Mouse (Mus musculus) ovary, postnatal 14 days (tissue): Measurements from ENCODE around the gene Cdh11.

ENCODE experiments used
- DNase-seq: peaks from one replicate; pipeline ENCODE4 v3.0.0; 2022; ENCODE audit warnings: low spot score

Gene Cdh11

DNA sequence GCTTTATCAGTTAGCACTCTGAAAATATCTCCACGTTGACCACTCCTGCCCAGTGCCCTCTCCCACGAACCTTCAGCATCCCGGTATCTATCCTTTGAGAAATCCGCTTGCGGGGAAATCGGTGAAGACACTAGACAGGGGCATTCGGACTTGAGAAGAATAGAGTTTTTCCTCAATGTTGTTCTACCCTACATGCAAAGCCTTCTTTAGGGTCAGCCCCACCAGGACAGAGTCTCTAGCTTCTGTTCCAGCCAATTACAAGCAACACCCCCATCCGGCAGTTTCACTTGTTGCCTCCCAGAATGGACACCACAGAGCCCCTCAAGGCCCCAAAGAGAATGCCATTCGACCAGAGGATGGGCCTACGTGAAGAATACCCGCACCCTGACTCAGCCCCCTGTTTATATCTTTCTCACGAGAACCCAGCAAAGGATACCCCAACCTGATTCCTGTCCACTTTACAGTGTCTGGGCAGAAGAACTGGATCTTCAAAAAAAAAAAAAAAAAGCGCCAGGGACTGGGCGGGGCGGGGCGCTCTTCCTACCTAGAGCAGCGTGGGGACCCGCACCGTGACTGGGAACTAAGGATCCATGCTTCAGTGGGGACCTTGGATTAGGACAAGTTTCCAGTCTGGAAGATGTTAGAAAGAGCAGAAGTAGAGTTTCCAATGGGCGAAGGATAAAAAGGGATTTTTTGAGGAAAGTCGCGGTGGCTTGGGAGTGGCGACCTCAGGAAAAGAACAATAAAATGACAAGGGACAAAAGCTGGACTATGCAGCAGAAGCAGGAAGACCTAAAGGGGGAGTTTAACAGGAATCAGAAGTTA lies at the start of gene Cdh11:
Gene Cdh11, minus strand, starts transcription at position 51 of the 825 bp plus-strand sequence.
- no peak for DNase-seq

GRCm38 (mm10) chr8:102813959-102814358 lies 28.5 kb upstream of the Cdh11 start:
- DNase-seq = no peak

DNA sequence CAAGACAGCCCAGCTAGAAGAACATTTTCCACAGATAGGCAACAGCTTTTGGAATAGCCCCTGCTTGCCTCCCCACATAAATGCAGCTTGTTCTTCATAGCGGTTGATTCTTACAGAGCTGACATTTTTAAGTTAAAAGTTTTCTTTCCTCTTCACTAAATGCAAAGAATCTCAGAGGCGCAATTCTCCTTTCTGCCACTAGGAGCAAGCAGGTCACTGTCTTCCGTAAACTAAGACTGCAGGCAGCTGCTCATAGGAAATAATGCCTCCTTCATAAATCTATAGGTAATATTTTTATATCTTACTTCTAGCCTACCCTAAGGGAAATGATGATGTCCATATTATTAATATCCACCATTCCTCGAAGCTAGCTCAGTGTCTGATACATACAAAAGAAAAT lies 4.9 kb upstream of the Cdh11 start:
- peak; percentile 23 for DNase-seq

DNA sequence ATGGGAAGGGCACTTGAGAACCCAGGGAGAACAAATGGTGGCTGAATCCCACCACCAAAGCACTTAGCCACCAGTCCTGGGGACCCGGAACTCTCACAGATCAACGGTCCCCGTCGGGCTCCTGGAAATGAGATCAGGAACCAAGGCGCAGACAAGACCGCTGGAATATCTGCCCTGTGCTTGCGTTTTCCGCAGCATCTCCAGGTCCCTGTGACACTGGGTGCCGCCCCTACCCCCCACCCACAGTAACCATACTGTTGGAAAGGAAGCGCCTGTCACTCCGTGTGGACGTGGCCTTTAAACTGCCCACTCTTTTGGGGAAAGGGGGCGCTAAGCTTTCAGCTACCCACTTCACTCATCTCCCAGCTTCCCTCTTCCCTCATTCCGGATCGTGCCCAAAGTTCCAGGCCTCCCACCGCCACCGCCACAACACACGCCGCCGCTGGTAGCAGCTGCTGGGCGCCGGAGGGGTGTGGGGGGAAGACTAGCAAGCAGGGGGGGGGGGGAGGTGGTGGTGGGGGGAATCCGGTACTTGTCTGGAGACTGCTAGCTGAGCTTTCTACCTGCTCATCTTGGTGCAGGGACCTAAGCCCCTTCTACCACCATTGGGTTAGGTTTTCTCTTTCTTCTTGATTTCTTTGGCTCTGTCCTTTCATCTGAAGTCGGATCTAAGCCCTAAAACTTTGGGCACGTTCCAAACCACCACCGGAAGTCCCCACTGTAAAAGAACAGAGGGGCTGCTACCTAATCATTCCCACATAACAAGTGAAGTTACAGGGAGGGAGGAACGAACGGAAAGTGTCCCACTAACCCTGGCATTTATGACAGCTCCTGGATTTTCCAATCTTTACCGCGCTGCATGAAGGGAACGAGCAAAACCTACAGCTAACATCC lies 1.3 kb upstream of the Cdh11 start:
- peak; percentile 11 for DNase-seq

- peak; percentile 51 for DNase-seq
Measured at GRCm38 (mm10) chr8:102784835-102785455, 497 bp downstream of the Cdh11 start.

DNA sequence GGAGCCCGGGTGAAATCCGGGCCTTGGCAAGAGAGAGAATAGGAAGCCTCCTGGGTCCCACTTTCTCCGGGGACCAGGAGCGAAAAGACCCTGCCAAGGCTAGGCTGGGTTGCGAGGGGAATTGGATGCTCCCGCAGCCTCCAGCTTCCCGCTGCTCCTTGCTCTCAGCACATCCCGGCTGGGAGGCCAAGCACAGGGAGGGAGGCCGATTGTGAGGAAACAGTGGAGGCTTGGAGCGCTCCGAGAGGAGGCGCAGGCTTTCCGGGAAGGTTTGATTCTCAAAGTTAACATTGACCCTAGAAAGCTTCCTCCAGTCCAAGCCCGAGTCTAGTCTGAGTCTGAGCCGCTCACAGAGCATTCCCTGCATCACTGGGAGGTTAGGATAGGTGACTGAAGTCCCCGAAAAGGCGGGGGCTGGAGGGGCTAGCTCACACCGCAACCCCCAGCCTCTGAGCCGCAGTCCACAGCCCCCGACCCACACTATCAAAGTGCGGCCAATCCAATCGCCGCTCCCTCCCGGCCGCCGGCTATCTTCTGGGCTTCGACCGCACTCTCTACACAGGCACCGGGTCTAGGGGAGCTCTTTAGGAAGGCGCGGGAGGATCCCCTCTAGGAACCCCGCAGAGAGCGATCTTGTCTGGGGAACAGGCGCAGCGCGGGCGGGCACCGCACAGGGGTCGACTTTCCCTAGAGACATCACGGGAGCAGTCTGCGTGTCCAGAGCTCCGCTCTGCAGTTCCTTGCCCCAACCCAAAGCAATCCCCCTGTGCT lies 1.4 kb downstream of the Cdh11 start:
- peak; percentile 16 for DNase-seq

- DNase-seq = no peak
Measured at GRCm38 (mm10) chr8:102782707-102783489, 2.5 kb downstream of the Cdh11 start.

- DNase-seq = peak; percentile 77
Measured at GRCm38 (mm10) chr8:102780899-102781298, 4.5 kb downstream of the Cdh11 start.

GRCm38 (mm10) chr8:102774594-102774993 lies 10.8 kb downstream of the Cdh11 start:
- DNase-seq = no peak

- DNase-seq = no peak
Measured at GRCm38 (mm10) chr8:102771456-102771855, 14.0 kb downstream of the Cdh11 start.

DNA sequence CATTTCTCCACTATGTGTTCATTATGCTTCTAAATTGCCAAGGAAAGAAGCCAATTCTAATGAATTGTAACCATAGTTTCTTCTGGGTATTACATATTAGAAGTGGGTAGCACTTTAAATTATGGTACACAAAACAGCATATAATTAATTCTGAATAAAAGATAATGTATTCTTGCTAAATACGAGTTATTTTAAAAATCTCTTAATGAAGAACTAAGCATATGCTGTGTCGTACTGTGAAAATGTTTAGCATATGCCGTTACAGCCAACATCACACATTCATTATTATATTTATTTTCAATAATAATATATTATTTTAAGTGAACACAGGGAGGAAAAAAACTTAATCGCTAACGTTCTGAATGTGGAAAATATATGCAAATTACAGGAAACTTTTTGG lies 31.6 kb downstream of the Cdh11 start:
- no peak for DNase-seq

DNA sequence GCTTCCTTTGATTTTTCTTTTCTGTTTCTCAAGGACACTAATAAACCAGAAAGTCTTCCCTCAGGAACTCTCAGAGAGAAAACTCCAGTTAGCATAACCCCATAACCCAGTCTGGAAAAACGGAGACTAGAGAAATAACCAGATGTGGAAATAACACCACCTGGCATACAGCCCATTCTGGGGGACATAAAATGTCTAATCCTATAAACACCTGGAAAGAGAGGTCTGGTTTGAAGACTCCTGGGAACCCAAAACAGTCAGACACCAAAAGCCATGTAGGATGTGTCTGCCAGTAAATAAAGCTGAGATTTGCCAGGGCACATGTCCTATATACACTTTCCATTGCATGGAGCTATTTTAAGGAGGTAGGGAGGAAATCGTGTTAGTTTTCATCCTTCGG lies 42.5 kb downstream of the Cdh11 start:
- DNase-seq = no peak

DNA sequence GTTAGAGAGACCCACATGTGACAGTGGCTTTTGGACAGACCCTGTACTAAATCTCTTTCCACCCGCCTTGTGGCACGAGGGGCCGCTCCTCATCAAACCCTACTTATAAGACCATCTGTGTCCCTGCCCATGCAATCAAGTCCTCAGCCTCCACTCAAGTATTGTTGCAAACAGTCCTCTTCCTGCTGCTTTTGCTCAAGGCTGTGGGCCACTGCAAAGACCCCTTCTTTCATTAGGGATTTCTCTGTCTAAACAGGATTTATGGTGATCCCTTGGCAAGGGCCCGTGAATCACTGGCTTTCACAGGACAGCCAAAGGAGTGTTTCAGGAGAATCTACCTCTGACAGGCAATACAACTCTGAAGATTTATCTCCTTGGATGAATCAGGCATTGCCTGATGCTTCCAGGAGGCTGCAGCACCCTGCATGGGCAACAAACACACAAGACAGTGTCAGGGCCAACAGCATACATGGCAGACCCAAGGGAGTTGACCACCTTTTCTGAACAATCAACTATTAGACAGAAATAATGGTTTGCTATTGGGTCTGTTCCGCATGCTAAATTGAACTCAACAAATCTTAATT lies 43.3 kb downstream of the Cdh11 start:
- DNase-seq = no peak

DNA sequence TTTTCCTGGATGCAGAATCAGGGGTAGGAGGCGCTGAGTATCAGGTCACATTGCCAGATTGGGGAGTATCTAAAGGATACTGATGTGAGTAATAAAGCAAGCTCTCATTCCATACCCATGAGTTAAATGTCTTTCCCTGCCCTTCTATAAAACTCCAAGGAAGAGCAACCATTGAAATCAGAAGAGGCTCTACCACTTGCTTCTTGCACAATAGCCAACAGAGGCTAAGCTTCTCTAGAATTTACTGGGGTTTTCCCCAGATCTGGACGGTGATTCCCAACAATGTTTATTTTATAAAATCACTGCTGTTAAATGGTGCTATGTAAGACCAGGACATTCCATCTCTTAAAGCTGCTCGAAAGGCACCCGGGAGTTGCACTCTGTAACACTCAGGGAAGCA lies 44.5 kb downstream of the Cdh11 start:
- DNase-seq = no peak

DNA sequence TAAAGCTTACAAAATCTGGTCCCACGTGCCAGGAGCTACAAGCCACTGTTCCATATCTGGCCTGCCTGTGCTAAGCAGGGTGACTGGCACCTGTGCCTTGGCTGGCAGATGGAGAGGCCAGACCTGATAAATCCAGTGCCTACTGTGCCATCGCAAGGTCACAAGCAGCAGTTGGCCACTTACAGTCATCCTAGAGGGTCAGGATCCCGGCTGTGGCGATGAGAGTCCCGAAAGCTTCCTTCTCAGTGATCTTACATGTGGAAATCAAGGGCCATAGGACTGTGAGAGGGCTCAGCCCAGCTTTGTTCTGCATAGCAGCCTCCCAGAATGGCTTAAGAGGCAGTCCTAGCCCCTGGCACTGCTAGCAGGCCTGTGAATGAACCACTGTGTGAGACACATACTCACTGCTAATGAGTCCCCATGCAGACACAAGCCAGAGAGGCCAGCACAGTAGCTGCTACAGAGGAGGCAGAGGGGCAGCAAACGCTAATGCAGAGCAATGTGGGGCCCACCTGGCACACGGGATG lies 46.4 kb downstream of the Cdh11 start:
- no peak for DNase-seq

- no peak for DNase-seq
Measured at GRCm38 (mm10) chr8:102738395-102738794, 47.0 kb downstream of the Cdh11 start.

DNA sequence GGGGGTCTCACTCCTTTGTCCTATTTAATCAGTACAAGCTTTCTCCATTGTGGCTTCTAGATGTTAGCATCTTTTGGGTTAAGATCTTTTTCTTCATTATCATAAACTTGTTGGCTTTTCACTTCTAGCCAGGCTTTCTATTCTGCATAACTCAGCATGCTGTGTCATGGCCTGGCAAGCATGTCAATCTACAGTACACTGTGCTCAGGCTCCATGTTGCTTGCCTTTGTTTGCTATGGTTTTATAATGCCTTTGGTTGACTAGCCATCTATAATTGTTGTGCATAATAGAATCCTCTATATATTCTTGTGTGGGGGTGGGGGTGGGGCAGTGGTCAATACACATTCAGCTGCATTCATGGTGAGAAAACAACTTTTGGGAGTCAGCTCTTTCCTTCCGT lies 51.0 kb downstream of the Cdh11 start:
- no peak for DNase-seq

DNA sequence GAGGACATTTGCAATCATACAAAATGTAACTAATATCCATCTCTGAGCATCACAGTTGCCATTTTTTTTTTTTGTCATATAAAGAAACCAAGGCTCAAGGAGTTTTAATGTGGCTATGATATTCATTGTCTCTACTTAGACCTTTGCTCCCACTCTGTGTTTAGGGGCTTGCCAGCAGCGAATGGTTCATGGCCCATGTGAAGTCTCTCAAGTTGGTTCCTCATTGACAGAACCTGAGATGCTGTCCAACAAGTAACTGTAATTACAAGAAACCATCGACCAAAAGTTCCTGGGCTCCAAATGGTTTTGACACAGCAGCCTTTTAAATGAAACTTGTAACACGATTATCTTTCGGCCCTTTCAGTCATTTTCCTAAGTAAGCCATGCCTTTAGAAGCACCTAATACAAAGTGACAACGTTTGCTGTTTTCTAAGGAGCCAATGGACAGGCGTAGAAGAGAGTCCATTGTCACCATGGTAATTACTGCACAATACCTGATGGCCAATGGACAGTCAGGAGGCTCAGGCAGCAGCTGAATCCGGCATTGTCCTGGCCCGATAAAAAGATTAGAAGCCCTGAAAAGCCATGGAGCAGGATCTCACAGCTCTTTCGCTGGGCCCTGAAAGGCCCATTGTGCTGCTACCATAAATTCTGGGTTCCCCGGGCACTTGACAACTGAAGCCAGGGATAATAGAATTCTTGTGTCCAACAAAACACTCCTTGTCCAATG lies 59.1 kb downstream of the Cdh11 start:
- DNase-seq = no peak

DNA sequence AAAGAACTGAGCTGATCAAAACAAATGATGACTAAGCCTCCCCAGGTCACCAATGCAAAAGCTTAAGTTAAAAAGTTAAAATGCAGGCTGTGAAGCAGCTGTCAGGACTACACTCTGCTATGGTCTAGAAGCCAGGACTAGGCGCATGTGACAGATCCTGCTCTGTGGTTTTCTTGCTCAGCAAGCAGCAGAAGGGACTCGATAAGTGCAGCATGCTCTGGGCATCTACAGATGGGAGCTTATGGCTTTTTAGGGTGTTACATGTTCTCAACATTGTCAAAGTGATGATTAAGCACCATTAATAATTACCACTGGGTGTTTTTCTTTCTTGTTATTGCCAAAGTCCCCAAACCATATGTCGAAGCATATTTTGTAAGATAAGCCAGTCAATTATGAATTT lies 59.9 kb downstream of the Cdh11 start:
- no peak for DNase-seq

GRCm38 (mm10) chr8:102715956-102716355 lies 69.5 kb downstream of the Cdh11 start:
- DNase-seq = no peak
